In the genomic region with DNA sequence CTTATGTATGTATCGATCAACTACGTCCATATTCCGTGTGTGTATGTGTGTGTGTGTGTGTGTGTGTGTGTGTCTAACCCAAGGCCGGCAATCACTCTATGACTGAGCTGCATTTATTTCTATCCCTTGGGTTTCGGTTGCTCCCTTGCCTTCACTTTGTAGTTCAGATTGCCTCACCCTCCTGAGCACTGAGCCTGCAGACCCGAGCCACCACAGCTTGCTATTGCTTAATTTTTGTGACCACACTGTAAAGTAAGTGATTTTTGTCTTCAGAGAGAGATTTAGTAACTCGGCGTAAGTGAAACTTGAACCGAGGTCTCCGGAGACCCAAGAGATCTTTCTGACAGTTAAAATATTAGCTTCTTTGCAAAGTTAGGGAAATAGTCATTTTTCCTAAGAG, we compare ENCODE assay signal across 17 mouse cellular contexts.
"Had no signal": no experiment of that assay in that cellular context is flagged by ENCODE, and none has a peak within 500 bp of the region (broad histone marks: within the 10 kb centered on the region; RNA-seq: fewer than 3 reads in every experiment).

No protein-coding gene starts in this region.

- DNase-seq: kidney, adult 9 months; kidney, postnatal 14 days; kidney, postnatal 4 days; left cerebral cortex, postnatal 4 days; liver, postnatal 0 days; lung, embryonic 14.5 days; thymus, adult 18-20 months; thymus, postnatal 36 days had no signal

- H3K9me3 ChIP-seq: limb, embryonic 12.5 days; limb, embryonic 15.5 days; megakaryocyte, embryonic 14.5 days; midbrain, embryonic 15.5 days had no signal

- H3K27ac ChIP-seq: limb, embryonic 12.5 days; limb, embryonic 15.5 days; liver, embryonic 14.5 days; macrophage; midbrain, embryonic 15.5 days had no signal

- H3K27me3 ChIP-seq: midbrain, embryonic 15.5 days had no signal

- H3K4me2 ChIP-seq: limb, embryonic 12.5 days; limb, embryonic 15.5 days; liver, embryonic 11.5 days; lung, embryonic 14.5 days; midbrain, embryonic 11.5 days; midbrain, embryonic 15.5 days had no signal

- H3K36me3 ChIP-seq: limb, embryonic 12.5 days; limb, embryonic 15.5 days had no signal

- H3K9ac ChIP-seq: limb, embryonic 12.5 days; limb, embryonic 15.5 days; liver, embryonic 14.5 days; liver, postnatal 0 days; lung, embryonic 14.5 days; midbrain, embryonic 15.5 days had no signal

- H3K4me3 ChIP-seq: limb, embryonic 12.5 days; limb, embryonic 15.5 days; megakaryocyte, embryonic 14.5 days; midbrain, embryonic 15.5 days had no signal

- ATAC-seq: liver, postnatal 0 days; lung, postnatal 0 days; midbrain, embryonic 15.5 days had no signal
